Mouse (Mus musculus) heart, adult 2 months (tissue): ENCODE data around the gene Zfhx3. TPM values are rescaled to one million over a fixed set of nuclear protein-coding genes. Genes with fewer than 3 reads are reported as not detected.

Source experiments
- DNase-seq, 2 experiments: peaks; one replicate each; pipeline ENCODE4 v3.0.0; 2021
- H3K27ac ChIP-seq: fragments of 200-600 bp; 2 replicates; pipeline ENCODE4 v1.8.1; 2022
- H3K27me3 ChIP-seq: fragments of 200-500 bp; 2 replicates; pipeline ENCODE4 v1.6.1; 2012; ENCODE audit warnings: mild to moderate bottlenecking, low read length, inconsistent platforms, mixed read lengths; ENCODE audit not compliant: control insufficient read depth, insufficient read depth
- H3K36me3 ChIP-seq: fragments of 200-500 bp; 2 replicates; pipeline ENCODE4 v1.6.1; 2012; ENCODE audit warnings: low read length, inconsistent platforms; ENCODE audit not compliant: control insufficient read depth, insufficient read depth
- H3K4me1 ChIP-seq: fragments of 200-500 bp; 2 replicates; pipeline ENCODE4 v1.6.1; 2011; ENCODE audit warnings: low read length; ENCODE audit not compliant: control insufficient read depth, insufficient read depth
- H3K4me3 ChIP-seq: fragments of 200-600 bp; 2 replicates; pipeline ENCODE4 v1.8.1; 2022
- H3K79me2 ChIP-seq: fragments of 200-500 bp; replicated peaks from 2 replicates; pipeline ENCODE4 v1.6.1; 2012; ENCODE audit warnings: mild to moderate bottlenecking, inconsistent platforms, low read length, moderate library complexity, mixed read lengths; ENCODE audit not compliant: control insufficient read depth, insufficient read depth
- H3K9ac ChIP-seq: fragments of 200-500 bp; 2 replicates; pipeline ENCODE4 v1.6.1; 2012; ENCODE audit warnings: low read depth, mild to moderate bottlenecking, control low read depth, inconsistent platforms, low read length, mixed read lengths
- CTCF ChIP-seq: fragments of 200-600 bp; IDR thresholded peaks from 2 replicates; pipeline ENCODE4 v1.8.1; 2022; ENCODE audit warnings: antibody characterized with exemption, mild to moderate bottlenecking, moderate library complexity
- EP300 ChIP-seq: fragments of 200-500 bp; IDR thresholded peaks from 2 replicates; pipeline ENCODE4 v1.6.1; 2011; ENCODE audit warnings: low read depth, low read length, control low read depth; ENCODE audit not compliant: insufficient read depth
- POLR2A ChIP-seq: fragments of 200-500 bp; IDR thresholded peaks from 2 replicates; pipeline ENCODE4 v1.6.1; 2011; ENCODE audit warnings: mild to moderate bottlenecking, low read depth, low read length, control low read depth; ENCODE audit not compliant: insufficient read depth
- WGBS: fragments of 180-500 bp; shearing (Covaris S2); methylation state at CpG from one replicate; pipeline ENCODE4 v1.1.7; 2018; 5-methylcytosine and 5-hydroxymethylcytosine counted together
- intact Hi-C: fragments of 180-260 bp; cut with DNase I; formaldehyde crosslinking; loops from one replicate; pipeline ENCODE4 v1.15.1; 2025
- polyA plus RNA-seq: library from polyadenylated mRNA; depleted of rRNA; stranded (reverse); fragments of >200 nt; gene quantifications from 2 replicates; pipeline ENCODE4 v1.2.3, GENCODE M21; 2012
- total RNA-seq, 2 experiments: library from RNA; stranded (reverse); gene quantifications; 2 replicates each; pipeline ENCODE4 v1.2.3; 2021

The Zfhx3 gene
- total and polyA plus RNA-seq, 3 experiments = 1.8 to 8.3 (median 6.9) TPM

- no peak for TF ChIP-seq CTCF
- TF ChIP-seq EP300 = no peak
- TF ChIP-seq POLR2A = no peak
- Histone ChIP-seq H3K4me1 (peaks cover 7% of the 10 kb centered on the region), H3K79me2 (no peaks in the 10 kb centered on the region), H3K27ac (no peak overlapping the region), H3K27me3 (no peaks in the 10 kb centered on the region), H3K36me3 (0 out of 2 replicates have a peak, but pooled peaks cover 2% of the 10 kb centered on the region), H3K4me3 (no peak overlapping the region), H3K9ac (no peak overlapping the region)
- DNase-seq = no peak
- 81% methylated on average over 2 of the region's 2 CpGs for WGBS
- intact Hi-C loops = no loop called here
Measured at GRCm38 (mm10) chr8:108709441-108709840, 767.0 kb downstream of the Zfhx3 start.

- Histone ChIP-seq H3K9ac (no peak overlapping the region), H3K27me3 (no peaks in the 10 kb centered on the region), H3K27ac (peak overlapping the region; percentile 61; the same call in 1 of the 2 replicates), H3K36me3 (0 out of 2 replicates have a peak, but pooled peaks cover 2% of the 10 kb centered on the region), H3K79me2 (0 out of 2 replicates have a peak, but pooled peaks cover under 1% of the 10 kb centered on the region), H3K4me3 (no peak overlapping the region), H3K4me1 (peaks cover 7% of the 10 kb centered on the region)
- no peak for DNase-seq
- 64% methylated on average over 13 of the region's 13 CpGs for WGBS
- TF ChIP-seq POLR2A = no peak
- no peak for TF ChIP-seq EP300
- TF ChIP-seq CTCF = no peak
- intact Hi-C loops = loop anchor here (5.0 to 10.0 kb wide), 2 partner anchors 72 to 175 kb away; no protein-coding TSS in a partner anchor
Measured at GRCm38 (mm10) chr8:108709928-108710606, 767.6 kb downstream of the Zfhx3 start.

DNA sequence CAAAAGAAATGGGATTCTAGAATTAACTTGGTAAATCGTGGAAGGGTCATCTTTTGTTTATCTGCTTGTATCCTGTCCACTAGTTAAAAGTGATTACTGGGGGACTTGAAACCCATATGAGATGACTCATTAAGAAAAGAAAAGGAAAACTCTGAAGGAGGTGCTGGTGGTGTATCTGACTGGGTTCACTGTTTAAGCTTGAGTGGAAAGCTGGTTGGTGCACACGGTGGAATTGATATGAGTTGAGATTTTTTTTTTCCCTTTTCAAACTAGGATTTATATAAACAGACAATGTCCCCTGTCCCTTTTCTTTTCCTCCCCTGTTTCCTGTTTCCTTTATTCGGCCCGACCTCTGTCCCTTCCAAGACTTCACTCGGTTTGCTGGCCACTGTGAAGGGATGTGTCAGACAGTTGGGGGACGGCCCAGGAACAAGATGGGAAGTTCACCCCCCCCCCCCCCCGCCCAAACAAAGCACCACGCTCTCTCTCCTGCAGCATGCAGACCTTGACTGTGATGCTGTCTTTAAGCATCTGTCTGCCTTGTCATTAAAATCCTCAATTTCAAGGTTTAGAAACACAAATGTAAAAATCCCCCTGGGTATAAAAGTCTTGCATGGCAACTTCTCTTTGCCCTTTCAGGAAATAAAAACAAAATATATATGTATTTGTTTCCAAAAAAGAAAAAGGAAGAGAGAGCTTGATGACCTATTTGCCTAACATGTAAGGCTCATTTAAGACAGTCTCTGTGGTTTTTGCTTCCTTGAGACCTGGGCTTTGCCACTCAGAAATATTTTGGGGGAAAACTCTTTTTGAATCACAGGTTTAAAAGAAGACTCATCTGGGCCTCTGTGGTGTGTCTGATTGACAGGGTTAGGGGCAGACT, 768.4 kb downstream of the Zfhx3 start:
- peak in 1 of 2 experiments; percentile 47 for DNase-seq

DNA sequence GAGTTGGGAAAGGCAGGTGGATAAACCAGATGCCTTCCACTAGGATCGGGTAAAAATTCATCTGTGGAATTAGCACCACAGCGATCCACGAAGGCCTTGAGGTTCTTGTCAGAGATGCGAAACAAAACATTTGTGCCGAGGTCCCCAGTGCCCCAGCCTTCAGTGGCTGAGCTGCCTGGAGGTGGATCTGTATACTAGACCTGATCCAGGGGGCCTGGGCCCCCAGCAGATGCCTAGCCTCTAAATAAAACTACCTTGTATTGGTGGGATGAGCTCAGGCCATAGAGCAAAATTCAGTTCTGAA, 769.0 kb downstream of the Zfhx3 start:
- Histone ChIP-seq H3K36me3 (0 out of 2 replicates have a peak, but pooled peaks cover 2% of the 10 kb centered on the region), H3K4me3 (no peak overlapping the region), H3K27ac (no peak overlapping the region; the same call in none of the 2 replicates), H3K79me2 (0 out of 2 replicates have a peak, but pooled peaks cover 1% of the 10 kb centered on the region), H3K9ac (no peak overlapping the region), H3K27me3 (no peaks in the 10 kb centered on the region), H3K4me1 (peaks cover 9% of the 10 kb centered on the region)
- WGBS = 71% methylated on average over 5 of the region's 5 CpGs
- DNase-seq = no peak
- intact Hi-C loops = loop anchor here (5.0 to 10.0 kb wide), 2 partner anchors 71 to 173 kb away; no protein-coding TSS in a partner anchor
- TF ChIP-seq CTCF = no peak
- no peak for TF ChIP-seq EP300
- TF ChIP-seq POLR2A = no peak

More for the DNA sequence above, 768.4 kb downstream of the Zfhx3 start:
- Histone ChIP-seq H3K4me1 (peaks cover 9% of the 10 kb centered on the region), H3K4me3 (no peak overlapping the region), H3K79me2 (0 out of 2 replicates have a peak, but pooled peaks cover 1% of the 10 kb centered on the region), H3K27ac (peak overlapping the region; percentile 61), H3K36me3 (0 out of 2 replicates have a peak, but pooled peaks cover 2% of the 10 kb centered on the region), H3K9ac (no peak overlapping the region), H3K27me3 (no peaks in the 10 kb centered on the region)
- WGBS = 32% methylated on average over 8 of the region's 8 CpGs
- intact Hi-C loops = loop anchor here (5.0 to 10.0 kb wide), 2 partner anchors 71 to 174 kb away; no protein-coding TSS in a partner anchor
- TF ChIP-seq CTCF = no peak
- no peak for TF ChIP-seq POLR2A
- no peak for TF ChIP-seq EP300

DNA sequence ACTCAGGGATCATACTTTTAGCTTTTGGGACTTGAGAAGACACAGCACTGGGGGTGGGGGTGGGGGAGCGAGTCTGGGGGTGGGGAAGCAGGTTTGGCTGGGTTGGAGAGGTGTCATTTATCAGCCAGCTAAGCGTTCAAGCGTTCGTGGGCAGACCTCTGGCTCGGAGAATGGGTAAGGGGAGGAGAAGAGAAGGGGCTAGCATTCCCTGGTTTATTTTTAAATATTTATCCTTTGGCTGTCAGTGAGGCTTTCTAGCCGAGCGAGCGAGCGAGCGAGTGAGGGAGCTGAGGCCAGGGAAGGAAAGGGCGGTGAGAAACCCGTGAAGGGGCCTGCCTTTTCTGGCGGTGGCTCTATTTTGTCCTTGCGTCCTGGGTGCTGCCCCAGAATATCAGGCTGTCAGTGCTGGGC, 769.6 kb downstream of the Zfhx3 start:
- intact Hi-C loops = loop anchor here (5.0 to 10.0 kb wide), 2 partner anchors 70 to 173 kb away; no protein-coding TSS in a partner anchor
- Histone ChIP-seq H3K36me3 (0 out of 2 replicates have a peak, but pooled peaks cover 2% of the 10 kb centered on the region), H3K79me2 (0 out of 2 replicates have a peak, but pooled peaks cover 1% of the 10 kb centered on the region), H3K9ac (peak overlapping the region; percentile 63), H3K27me3 (no peaks in the 10 kb centered on the region), H3K4me1 (peaks cover 9% of the 10 kb centered on the region), H3K27ac (peak overlapping the region; percentile 36), H3K4me3 (no peak overlapping the region)
- TF ChIP-seq EP300 = no peak
- TF ChIP-seq POLR2A = no peak
- no peak for TF ChIP-seq CTCF
- WGBS = 65% methylated on average over 14 of the region's 14 CpGs
- DNase-seq = peak in 1 of 2 experiments; percentile 29
